Mouse (Mus musculus) heart, embryonic 16.5 days (tissue): ENCODE measurements at regions not wholly inside any gene's neighbourhood (a gene's known extent, or its start where the extent isn't known, plus 50 kb on each side); places are given as distances from the start of the nearest gene placed in this dataset.

Experiments used
- ATAC-seq: fragments of 200-750 bp; cut with Nextera tagmentation; replicated peaks from 2 replicates; pipeline ENCODE4 v1.8.0; 2017; ENCODE audit warnings: moderate number of reproducible peaks; ENCODE audit not compliant: insufficient read depth, low FRiP score; ENCODE audit errors: extremely low read depth
- H3K27ac ChIP-seq: fragments of 300-500 bp; sonication (generic); 2 replicates; pipeline ENCODE4 v1.5.1; 2014; ENCODE audit warnings: mild to moderate bottlenecking, low read length, control low read depth, moderate library complexity
- H3K27me3 ChIP-seq: fragments of 300-500 bp; sonication (generic); 2 replicates; pipeline ENCODE4 v1.6.1; 2014; ENCODE audit warnings: low read length, mixed read lengths; ENCODE audit not compliant: control insufficient read depth, insufficient read depth
- H3K36me3 ChIP-seq: fragments of 300-500 bp; sonication (generic); 2 replicates; pipeline ENCODE4 v1.6.1; 2014; ENCODE audit not compliant: control insufficient read depth, insufficient read depth
- H3K4me1 ChIP-seq: fragments of 300-500 bp; sonication (generic); 2 replicates; pipeline ENCODE4 v1.6.1; 2014; ENCODE audit warnings: low read length, mixed read lengths; ENCODE audit not compliant: control insufficient read depth, insufficient read depth
- H3K4me2 ChIP-seq: fragments of 300-500 bp; sonication (generic); 2 replicates; pipeline ENCODE4 v1.6.1; 2014; ENCODE audit warnings: low read depth, mild to moderate bottlenecking, control low read depth, low read length
- H3K4me3 ChIP-seq: fragments of 300-500 bp; sonication (generic); 2 replicates; pipeline ENCODE4 v1.5.1; 2014; ENCODE audit warnings: mild to moderate bottlenecking, control low read depth, low read length
- H3K9ac ChIP-seq: fragments of 300-500 bp; sonication (generic); 2 replicates; pipeline ENCODE4 v1.6.1; 2014; ENCODE audit warnings: low read length, control low read depth
- H3K9me3 ChIP-seq: fragments of 300-500 bp; sonication (generic); replicated peaks from 2 replicates; pipeline ENCODE4 v1.6.1; 2016; ENCODE audit warnings: low read length; ENCODE audit not compliant: control insufficient read depth
- WGBS: fragments of 180-500 bp; shearing (Covaris S2); extraction: QIAGEN DNeasy Blood & Tissue Kit; methylation state at CpG from one replicate; pipeline ENCODE4 v1.1.7; 2014; 5-methylcytosine and 5-hydroxymethylcytosine counted together

DNA sequence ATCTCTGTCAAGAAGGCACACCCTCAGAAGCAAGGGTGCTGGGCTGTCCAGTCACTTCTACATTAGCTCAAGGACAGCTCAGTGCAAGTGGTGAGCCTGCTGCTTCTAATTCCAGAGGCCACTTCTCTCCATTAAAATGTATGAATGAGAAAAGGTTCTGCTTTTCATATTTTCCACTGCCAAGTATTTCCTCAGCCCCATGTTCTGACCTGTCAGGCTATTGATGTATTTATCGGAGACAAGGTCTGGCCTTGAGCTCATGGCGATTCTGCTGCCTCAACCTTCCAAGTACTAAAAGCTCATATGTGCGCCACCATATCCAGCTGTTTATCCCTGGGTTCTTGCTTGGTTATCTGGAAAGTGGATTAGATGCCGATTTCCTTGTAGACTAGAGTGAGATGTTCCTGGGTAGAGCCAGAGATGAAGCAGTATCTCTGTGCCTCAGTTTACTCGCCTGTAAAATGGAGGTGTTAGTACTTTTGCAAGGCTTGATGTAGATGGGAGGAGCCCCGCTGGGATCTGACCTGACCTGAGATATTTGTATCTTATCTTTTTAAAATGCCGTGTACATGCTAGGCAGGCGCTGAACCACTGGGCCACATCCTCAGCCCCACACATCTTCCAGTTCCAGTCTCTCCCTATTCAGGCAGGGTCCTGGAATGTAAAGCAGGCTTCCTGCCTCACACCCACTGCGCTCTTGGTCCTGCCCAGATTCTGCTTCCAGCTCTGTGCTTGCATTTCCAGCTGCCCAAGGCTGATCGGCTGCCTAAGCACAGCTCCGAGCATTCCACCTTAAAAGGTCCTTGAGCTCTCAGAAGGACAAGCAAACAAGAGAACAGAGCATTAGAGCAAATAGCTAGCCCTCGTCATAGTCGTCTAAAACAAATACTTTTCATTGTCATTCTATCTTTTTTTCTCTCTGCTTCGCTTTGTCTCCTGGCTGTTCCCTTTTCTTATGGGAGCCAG lies 161.0 kb downstream of the Rab11fip4 start:
- ATAC-seq = no peak
- Histone ChIP-seq H3K4me3 (no peak overlapping the region), H3K27ac (peak overlapping the region; percentile 2), H3K36me3 (no peaks in the 10 kb centered on the region), H3K4me1 (peaks cover 8% of the 10 kb centered on the region), H3K9me3 (no peaks in the 10 kb centered on the region), H3K27me3 (no peaks in the 10 kb centered on the region), H3K4me2 (no peak overlapping the region), H3K9ac (no peak overlapping the region)
- WGBS = 48% methylated on average over 14 of the region's 14 CpGs

DNA sequence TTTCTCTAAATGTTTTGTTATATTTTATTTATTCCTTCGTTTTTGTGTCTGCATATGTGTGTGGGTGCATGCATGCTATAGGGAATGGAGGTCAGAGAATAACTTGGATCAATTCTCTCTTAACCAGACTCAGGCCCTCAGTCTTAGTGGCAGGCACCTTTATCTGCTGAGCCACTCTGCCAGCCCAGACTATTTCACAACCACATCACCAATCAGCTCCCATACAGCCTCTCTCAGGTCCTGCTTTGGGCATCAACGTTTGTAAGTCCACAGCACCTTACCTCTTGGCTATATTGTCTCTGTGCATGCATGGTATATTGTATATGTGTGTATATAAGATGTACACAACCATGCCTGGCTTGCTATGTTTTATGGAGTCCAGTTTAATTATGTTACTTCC lies 159.9 kb downstream of the Rab11fip4 start:
- ATAC-seq = no peak
- WGBS = 71% methylated on average over 2 of the region's 2 CpGs
- H3K27ac ChIP-seq = no peak overlapping the region

DNA sequence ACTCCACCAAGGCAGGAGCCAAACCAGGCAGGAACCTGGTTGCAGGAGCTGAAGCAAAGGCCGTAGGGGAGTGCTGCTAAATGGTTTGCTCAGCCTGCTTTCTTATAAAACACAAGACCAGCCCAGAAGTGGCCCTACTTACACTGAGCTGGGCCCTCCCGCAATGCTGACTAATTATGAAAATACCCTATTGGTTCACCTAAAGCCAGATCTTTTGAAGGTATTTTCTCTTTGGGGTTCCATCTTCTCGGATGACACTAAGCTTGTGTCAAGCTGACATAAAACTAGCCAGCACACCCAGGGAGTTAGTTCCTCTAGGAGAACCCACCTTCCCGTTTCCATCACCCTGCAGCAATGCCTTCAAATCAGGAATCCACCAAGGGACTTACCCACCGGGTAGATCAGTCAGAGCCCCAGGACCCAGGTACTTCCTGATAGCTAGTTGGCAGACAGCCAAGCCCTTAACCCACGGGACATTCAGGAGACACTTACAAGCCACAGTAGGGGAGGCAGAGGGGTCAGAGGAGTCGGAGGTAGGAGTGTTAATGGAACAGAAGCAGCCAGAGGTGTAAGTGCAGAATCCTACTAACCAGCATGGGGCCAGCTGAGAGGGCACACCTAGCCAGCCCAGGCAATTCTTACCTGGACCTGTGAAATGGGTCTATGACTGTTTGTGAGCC lies 158.9 kb downstream of the Rab11fip4 start:
- no peaks in the 10 kb centered on the region for H3K9me3 ChIP-seq

More for the DNA sequence above, 159.9 kb downstream of the Rab11fip4 start:
- Histone ChIP-seq H3K9me3 (no peaks in the 10 kb centered on the region), H3K4me3 (no peak overlapping the region), H3K4me2 (no peak overlapping the region), H3K4me1 (peaks cover 8% of the 10 kb centered on the region), H3K27me3 (no peaks in the 10 kb centered on the region; the same call in 1 of the 2 replicates), H3K9ac (no peak overlapping the region), H3K36me3 (no peaks in the 10 kb centered on the region)

DNA sequence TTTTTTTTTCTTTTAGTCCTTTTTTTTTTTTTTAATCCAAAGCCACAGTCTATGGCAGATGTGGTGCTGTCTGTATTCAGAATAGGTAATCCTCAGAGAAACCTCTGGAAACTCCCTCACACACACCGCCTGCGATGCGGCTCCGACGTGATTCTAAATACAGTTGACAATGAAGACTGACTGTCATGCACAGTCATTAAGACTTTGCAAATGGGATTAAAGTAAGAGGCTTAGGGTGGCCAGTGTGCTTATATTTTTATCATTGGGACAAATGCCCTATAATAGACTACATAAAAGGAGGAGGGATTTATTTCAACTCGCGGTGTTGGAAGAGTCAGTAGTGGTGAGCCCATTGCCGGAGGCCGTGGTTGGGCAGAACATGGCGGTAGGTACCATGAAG lies 158.1 kb downstream of the Rab11fip4 start:
- Histone ChIP-seq H3K27ac (no peak overlapping the region), H3K9me3 (no peaks in the 10 kb centered on the region), H3K4me2 (no peak overlapping the region), H3K36me3 (no peaks in the 10 kb centered on the region), H3K4me1 (peaks cover 8% of the 10 kb centered on the region), H3K4me3 (no peak overlapping the region), H3K9ac (no peak overlapping the region), H3K27me3 (no peaks in the 10 kb centered on the region; the same call in 1 of the 2 replicates)
- 96% methylated on average over 10 of the region's 10 CpGs for WGBS
- ATAC-seq = no peak

More for the DNA sequence above, 158.9 kb downstream of the Rab11fip4 start:
- H3K4me2 ChIP-seq = no peak overlapping the region
- no peak overlapping the region for H3K4me3 ChIP-seq
- H3K9ac ChIP-seq = no peak overlapping the region
- peaks cover 8% of the 10 kb centered on the region for H3K4me1 ChIP-seq
- H3K27ac ChIP-seq = no peak overlapping the region
- WGBS = 50% methylated on average over 7 of the region's 7 CpGs
- no peak for ATAC-seq
- H3K36me3 ChIP-seq = no peaks in the 10 kb centered on the region
- H3K27me3 ChIP-seq = no peaks in the 10 kb centered on the region; the same call in 1 of the 2 replicates

DNA sequence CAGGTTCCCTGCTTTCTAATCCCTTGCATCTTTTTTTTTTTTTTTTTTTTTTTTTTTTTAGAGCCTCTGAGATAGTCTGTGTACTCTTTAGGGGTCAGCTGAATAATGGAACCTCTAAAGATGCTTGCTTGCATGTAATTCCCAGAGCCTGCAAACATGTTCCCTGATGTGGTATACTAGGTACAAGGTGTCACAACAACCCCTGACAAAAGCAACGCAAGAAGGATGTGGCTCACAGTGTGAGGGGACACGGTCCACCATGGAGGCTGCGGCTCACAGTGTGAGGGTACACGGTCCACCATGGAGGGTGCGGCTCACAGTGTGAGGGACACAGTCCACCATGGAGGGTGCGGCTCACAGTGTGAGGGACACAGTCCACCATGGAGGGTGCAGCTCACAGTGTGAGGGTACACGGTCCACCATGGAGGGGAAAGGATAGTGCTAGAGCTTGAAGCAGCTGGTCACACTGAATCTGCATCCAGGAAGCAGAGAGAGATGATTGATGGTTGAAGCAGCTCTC lies 157.7 kb downstream of the Rab11fip4 start:
- peaks cover 8% of the 10 kb centered on the region for H3K4me1 ChIP-seq
- H3K4me2 ChIP-seq = no peak overlapping the region
- 94% methylated on average over 7 of the region's 7 CpGs for WGBS
- no peak overlapping the region for H3K9ac ChIP-seq
- H3K27ac ChIP-seq = no peak overlapping the region
- no peaks in the 10 kb centered on the region for H3K9me3 ChIP-seq
- no peak overlapping the region for H3K4me3 ChIP-seq
- no peaks in the 10 kb centered on the region; the same call in 1 of the 2 replicates for H3K27me3 ChIP-seq
- ATAC-seq = no peak
- H3K36me3 ChIP-seq = no peaks in the 10 kb centered on the region

DNA sequence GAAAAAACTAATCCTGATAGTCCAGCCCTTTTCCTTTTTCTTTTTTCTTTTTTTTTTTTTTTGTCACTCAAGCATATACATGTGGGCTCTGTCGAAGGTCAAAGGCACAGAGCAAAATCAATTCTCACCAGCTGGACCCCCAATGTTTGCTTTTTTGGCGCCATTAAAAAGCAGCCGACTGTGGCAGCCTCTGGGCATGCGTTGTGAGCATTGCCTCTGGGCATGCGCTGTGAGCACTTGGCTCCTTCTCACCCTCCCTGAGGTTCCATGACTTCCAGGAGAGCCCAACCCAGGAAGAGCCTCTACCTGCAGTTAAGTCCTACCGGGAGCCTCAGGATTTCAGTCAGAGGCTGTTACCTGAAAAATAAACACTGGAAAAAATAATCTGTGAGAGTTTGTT lies 156.8 kb downstream of the Rab11fip4 start:
- WGBS = 85% methylated on average over 6 of the region's 6 CpGs
- H3K4me3 ChIP-seq = no peak overlapping the region
- ATAC-seq = no peak

More for the DNA sequence above, 156.8 kb downstream of the Rab11fip4 start:
- H3K9me3 ChIP-seq = no peaks in the 10 kb centered on the region
- no peak overlapping the region for H3K4me2 ChIP-seq
- no peak overlapping the region for H3K27ac ChIP-seq
- H3K4me1 ChIP-seq = peaks cover 8% of the 10 kb centered on the region
- H3K9ac ChIP-seq = no peak overlapping the region
- no peaks in the 10 kb centered on the region; the same call in 1 of the 2 replicates for H3K27me3 ChIP-seq
- no peaks in the 10 kb centered on the region for H3K36me3 ChIP-seq
